Mouse (Mus musculus) small intestine, adult 2 months (tissue): ENCODE data around the gene Vps37c.

Source experiments
- CTCF ChIP-seq: fragments of 200-500 bp; IDR thresholded peaks from 2 replicates; pipeline ENCODE4 v1.5.1; 2012; ENCODE audit warnings: low read depth, mild to moderate bottlenecking, control low read depth, inconsistent platforms, low read length, moderate library complexity, mixed read lengths; ENCODE audit not compliant: insufficient replicate concordance, insufficient read length; ENCODE audit errors: extremely low read depth
- POLR2A ChIP-seq: fragments of 200-500 bp; IDR thresholded peaks from 2 replicates; pipeline ENCODE4 v1.6.1; 2012; ENCODE audit warnings: low read depth, mild to moderate bottlenecking, control low read depth, inconsistent platforms, low read length, moderate library complexity

DNA sequence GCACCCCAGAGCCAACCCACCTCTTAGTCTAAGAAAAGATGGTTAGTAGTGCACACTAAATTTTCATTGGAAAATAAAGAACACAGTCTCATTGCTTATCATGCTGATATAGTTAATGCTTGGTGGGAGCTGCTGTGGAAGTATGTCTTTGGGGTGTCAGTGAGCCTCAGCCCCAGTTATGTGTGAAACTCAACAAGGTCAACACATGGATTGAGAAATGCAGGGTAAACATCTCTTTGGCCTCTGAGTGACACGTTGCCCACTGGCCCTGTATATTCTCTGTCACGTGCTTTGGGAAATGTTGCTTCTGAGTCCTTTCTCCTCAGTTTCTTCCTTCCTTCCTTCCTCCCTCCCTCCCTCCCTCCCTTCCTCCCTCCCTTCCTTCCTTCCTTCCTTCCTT, 30.1 kb upstream of the Vps37c start:
- no peak for TF ChIP-seq POLR2A
- TF ChIP-seq CTCF: no peak
